Mouse (Mus musculus): ENCODE measurements at regions not wholly inside any gene's neighbourhood (a gene's known extent, or its start where the extent isn't known, plus 50 kb on each side); places are given as distances from the start of the nearest gene placed in this dataset.

DNA sequence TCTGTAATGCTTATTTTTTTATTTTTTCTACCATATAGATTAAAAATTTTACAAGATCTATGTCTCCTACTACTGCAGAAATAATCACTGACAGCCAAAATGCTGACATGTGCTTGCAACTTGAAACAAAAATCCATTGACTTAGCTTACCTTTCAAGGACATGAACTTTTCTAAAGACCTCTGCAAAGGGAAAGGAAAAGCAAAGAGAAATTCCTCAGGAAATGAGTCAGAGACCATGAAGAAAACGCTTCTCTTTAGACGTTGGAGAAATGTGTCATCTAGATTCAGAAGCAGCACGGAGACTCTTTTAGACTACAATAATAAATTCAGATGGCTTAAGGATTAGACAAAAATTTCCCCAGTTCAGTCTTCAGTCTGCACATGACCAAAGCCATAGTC, 2188.6 kb upstream of the Tenm3 start:
- Histone ChIP-seq H3K4me1 (no peaks in the 10 kb centered on the region), H3K27ac (replicated peaks) (no peak overlapping the region), H3K27me3 (replicated peaks; ENCODE audit: low read depth, poor library complexity, severe bottlenecking) (no peaks in the 10 kb centered on the region), H3K9me3 (no peaks in the 10 kb centered on the region), H3K36me3 (replicated peaks) (no peaks in the 10 kb centered on the region), H3K4me3 (no peak overlapping the region)
- WGBS = 53% methylated on average over 3 of the region's 3 CpGs
- no peak for DNase-seq (ENCODE audit: low spot score)

- Histone ChIP-seq H3K9me3 (no peaks in the 10 kb centered on the region), H3K36me3 (replicated peaks) (no peaks in the 10 kb centered on the region), H3K27me3 (replicated peaks; ENCODE audit: low read depth, poor library complexity, severe bottlenecking) (no peaks in the 10 kb centered on the region), H3K4me3 (no peak overlapping the region), H3K4me1 (no peaks in the 10 kb centered on the region), H3K27ac (replicated peaks) (no peak overlapping the region)
- 93% methylated on average over 3 of the region's 3 CpGs for WGBS
- DNase-seq (ENCODE audit: low spot score) = no peak
These were observed 2166.8 kb upstream of the Tenm3 start for GRCm38 (mm10) chr8:51010508-51010907.

GRCm38 (mm10) chr8:50967386-50967785, 2123.6 kb upstream of the Tenm3 start:
- 55% methylated on average over 4 of the region's 4 CpGs for WGBS
- Histone ChIP-seq H3K9me3 (no peaks in the 10 kb centered on the region), H3K27ac (replicated peaks) (no peak overlapping the region), H3K4me3 (no peak overlapping the region), H3K27me3 (replicated peaks; ENCODE audit: low read depth, poor library complexity, severe bottlenecking) (no peaks in the 10 kb centered on the region), H3K36me3 (replicated peaks) (no peaks in the 10 kb centered on the region), H3K4me1 (no peaks in the 10 kb centered on the region)
- peak; percentile 8 for DNase-seq (ENCODE audit: low spot score)

DNA sequence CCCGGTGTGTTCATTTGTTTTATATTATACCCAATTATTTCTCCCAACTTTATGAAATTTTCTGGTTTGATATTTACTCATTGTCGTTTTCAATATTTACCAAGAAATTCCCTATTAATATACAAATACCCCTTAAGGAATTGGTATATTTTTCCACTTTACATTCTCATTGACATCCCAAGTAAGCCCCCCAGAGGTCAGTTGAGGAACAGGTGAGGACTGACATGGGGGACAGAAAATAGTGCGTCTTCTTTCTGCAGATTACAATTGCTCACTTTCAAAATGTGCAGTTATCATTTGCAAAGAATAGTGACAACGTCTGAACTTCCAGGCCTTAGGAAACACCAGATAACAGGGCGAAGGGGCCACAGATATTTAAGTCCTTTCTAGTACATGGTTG, 2073.8 kb upstream of the Tenm3 start:
- DNase-seq (ENCODE audit: low spot score) = no peak
- no peaks in the 10 kb centered on the region for H3K36me3 ChIP-seq (replicated peaks)
- no peak overlapping the region for H3K4me3 ChIP-seq

GRCm38 (mm10) chr8:50916733-50917113, 2073.0 kb upstream of the Tenm3 start:
- H3K27ac ChIP-seq (replicated peaks) = no peak overlapping the region
- H3K4me3 ChIP-seq = peak overlapping the region; percentile 80
- under 1% methylated on average over 8 of the region's 8 CpGs for WGBS
- no peak for DNase-seq (ENCODE audit: low spot score)
- peaks cover 57% of the 10 kb centered on the region for H3K27me3 ChIP-seq (replicated peaks; ENCODE audit: low read depth, poor library complexity, severe bottlenecking)
- H3K9me3 ChIP-seq = no peaks in the 10 kb centered on the region
- H3K36me3 ChIP-seq (replicated peaks) = no peaks in the 10 kb centered on the region
- peaks cover 15% of the 10 kb centered on the region for H3K4me1 ChIP-seq

More for the DNA sequence above, 2073.8 kb upstream of the Tenm3 start:
- no peak overlapping the region for H3K27ac ChIP-seq (replicated peaks)
- peaks cover 15% of the 10 kb centered on the region for H3K4me1 ChIP-seq
- 24% methylated on average over 5 of the region's 5 CpGs for WGBS
- no peaks in the 10 kb centered on the region for H3K9me3 ChIP-seq
- peaks cover 57% of the 10 kb centered on the region for H3K27me3 ChIP-seq (replicated peaks; ENCODE audit: low read depth, poor library complexity, severe bottlenecking)

GRCm38 (mm10) chr8:50915876-50916732, 2072.4 kb upstream of the Tenm3 start:
- H3K36me3 ChIP-seq (replicated peaks) = no peaks in the 10 kb centered on the region
- no peak overlapping the region for H3K27ac ChIP-seq (replicated peaks)
- DNase-seq (ENCODE audit: low spot score) = peak; percentile 66

DNA sequence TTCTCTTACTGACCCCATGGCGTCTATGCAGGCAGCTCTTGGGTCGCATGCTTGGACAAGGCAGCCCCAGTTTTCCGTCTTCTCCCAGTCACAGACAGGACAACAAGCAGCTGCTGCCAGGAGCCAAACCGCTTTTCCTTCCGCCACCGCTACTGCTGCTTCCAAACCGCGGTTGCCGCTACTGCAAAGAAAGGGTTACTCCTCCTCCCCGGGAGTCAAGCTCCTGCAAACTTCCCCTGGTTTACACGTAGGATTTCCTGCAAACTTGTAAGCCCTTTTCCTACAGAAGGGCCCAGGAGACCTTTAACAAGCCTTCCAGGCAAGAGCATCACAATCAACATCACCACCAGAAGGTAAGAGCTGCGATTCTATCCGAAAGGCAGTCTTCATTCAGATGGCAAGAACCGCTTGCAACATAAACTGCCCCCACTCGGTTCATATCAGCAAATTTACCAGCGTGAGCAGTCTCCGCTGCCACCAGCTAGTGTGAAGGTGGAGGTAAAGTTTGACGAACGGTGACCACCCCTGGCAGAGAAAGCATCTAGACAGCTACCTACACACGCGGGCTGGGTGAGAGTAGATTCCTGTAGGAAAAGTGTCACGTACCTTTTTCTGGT, 2071.6 kb upstream of the Tenm3 start:
- WGBS = under 1% methylated on average over 22 of the region's 22 CpGs
- peak; percentile 67 for DNase-seq (ENCODE audit: low spot score)
- Histone ChIP-seq H3K27ac (replicated peaks) (no peak overlapping the region), H3K36me3 (replicated peaks) (no peaks in the 10 kb centered on the region), H3K9me3 (no peaks in the 10 kb centered on the region), H3K4me1 (peaks cover 15% of the 10 kb centered on the region), H3K27me3 (replicated peaks; ENCODE audit: low read depth, poor library complexity, severe bottlenecking) (peaks cover 57% of the 10 kb centered on the region), H3K4me3 (peak overlapping the region; percentile 80)

More at GRCm38 (mm10) chr8:50915876-50916732, 2072.4 kb upstream of the Tenm3 start:
- H3K4me3 ChIP-seq = peak overlapping the region; percentile 80
- peaks cover 57% of the 10 kb centered on the region for H3K27me3 ChIP-seq (replicated peaks; ENCODE audit: low read depth, poor library complexity, severe bottlenecking)
- under 1% methylated on average over 55 of the region's 56 CpGs for WGBS
- H3K4me1 ChIP-seq = peaks cover 15% of the 10 kb centered on the region
- no peaks in the 10 kb centered on the region for H3K9me3 ChIP-seq

DNA sequence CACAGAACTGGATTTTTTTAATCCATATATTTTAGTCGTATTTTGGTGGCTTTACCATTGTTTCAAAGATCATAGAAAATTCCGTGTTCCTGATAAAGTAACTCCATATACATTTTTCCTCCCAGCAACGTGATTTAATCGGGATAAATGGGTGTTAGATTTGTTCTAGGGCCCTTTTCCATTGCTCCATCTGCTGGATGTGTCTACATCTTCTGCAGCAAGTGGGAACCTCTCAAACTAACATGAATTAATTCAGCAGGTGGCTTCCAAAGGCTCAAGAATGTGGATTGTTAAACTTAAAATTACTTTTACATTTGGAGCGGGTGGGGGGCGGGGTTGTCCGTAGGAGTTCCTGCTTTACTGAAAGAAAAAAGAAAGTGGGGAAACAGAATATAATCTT, 2070.9 kb upstream of the Tenm3 start:
- 17% methylated on average over 7 of the region's 7 CpGs for WGBS
- no peak for DNase-seq (ENCODE audit: low spot score)
- H3K4me3 ChIP-seq = peak overlapping the region; percentile 80
- H3K4me1 ChIP-seq = peaks cover 15% of the 10 kb centered on the region
- H3K27ac ChIP-seq (replicated peaks) = no peak overlapping the region
- H3K9me3 ChIP-seq = no peaks in the 10 kb centered on the region
- H3K27me3 ChIP-seq (replicated peaks; ENCODE audit: low read depth, poor library complexity, severe bottlenecking) = peaks cover 56% of the 10 kb centered on the region
- no peaks in the 10 kb centered on the region for H3K36me3 ChIP-seq (replicated peaks)

GRCm38 (mm10) chr8:50878198-50878597, 2034.4 kb upstream of the Tenm3 start:
- Histone ChIP-seq H3K9me3 (no peaks in the 10 kb centered on the region), H3K4me3 (no peak overlapping the region), H3K4me1 (no peaks in the 10 kb centered on the region), H3K27me3 (replicated peaks; ENCODE audit: low read depth, poor library complexity, severe bottlenecking) (no peaks in the 10 kb centered on the region), H3K36me3 (replicated peaks) (no peaks in the 10 kb centered on the region), H3K27ac (replicated peaks) (no peak overlapping the region)
- 84% methylated on average over 5 of the region's 5 CpGs for WGBS
- DNase-seq (ENCODE audit: low spot score) = no peak

Measured in embryonic facial prominence, embryonic 10.5 days (tissue).